Mouse (Mus musculus) right cerebral cortex, postnatal 10 days (tissue): ENCODE results near the gene Fcgrt.
"Not testable (repeated sequence)": the region's sequence is repeated elsewhere in the genome, so short reads cannot be mapped to it uniquely, and the experiment has no call there.

ENCODE experiments used
- DNase-seq, 2 experiments: peaks; one replicate each; pipeline ENCODE4 v3.0.0; 2021; ENCODE audit warnings: low spot score in 2 of 2

Gene Fcgrt

GRCm38 (mm10) chr7:45103652-45104180, at the start of gene Fcgrt:
Gene Fcgrt (minus strand): TSS chr7:45103851.
- DNase-seq = peak; percentile 74 to 80

DNA sequence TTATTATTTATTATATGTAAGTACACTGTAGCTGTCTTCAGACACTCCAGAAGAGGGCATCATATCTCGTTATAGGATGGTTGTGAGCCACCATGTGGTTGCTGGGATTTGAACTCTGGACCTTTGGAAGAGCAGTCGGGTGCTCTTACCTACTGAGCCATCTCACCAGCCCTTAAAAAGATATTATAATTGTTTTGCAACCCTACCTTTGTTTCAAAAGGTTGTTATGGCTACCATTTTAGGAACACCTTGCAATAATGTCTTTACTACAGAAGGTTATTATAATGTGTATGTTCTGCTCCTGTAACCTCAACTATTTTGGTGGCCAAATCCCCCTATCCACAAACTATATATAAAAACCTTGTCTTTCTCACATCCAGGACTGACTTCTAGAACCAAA, 49.4 kb upstream of the Fcgrt start:
- DNase-seq = not testable (repeated sequence)

- no peak for DNase-seq
Observed at GRCm38 (mm10) chr7:45151303-45151702, 47.7 kb upstream of the Fcgrt start.

DNA sequence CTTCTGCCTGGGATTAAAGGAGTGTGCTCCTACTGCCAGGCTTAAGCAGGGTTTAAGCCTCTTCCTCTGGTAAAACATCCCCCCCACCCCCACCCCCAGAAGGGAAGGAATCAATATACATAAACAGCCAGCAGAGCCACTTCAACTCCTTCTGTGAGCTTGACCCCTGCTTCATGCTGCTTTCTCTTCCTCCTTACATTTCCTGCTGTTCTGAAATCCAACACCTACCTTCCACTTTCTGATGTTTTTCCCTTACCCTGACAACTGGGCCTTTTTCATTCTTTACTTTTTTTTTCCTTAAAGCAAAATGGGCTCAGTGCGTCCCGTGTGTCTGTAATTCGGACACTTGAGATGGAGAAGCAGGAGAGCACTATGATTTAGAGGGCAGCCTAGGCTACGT, 46.7 kb upstream of the Fcgrt start:
- no peak for DNase-seq

GRCm38 (mm10) chr7:45149545-45149944, 45.9 kb upstream of the Fcgrt start:
- no peak for DNase-seq

DNA sequence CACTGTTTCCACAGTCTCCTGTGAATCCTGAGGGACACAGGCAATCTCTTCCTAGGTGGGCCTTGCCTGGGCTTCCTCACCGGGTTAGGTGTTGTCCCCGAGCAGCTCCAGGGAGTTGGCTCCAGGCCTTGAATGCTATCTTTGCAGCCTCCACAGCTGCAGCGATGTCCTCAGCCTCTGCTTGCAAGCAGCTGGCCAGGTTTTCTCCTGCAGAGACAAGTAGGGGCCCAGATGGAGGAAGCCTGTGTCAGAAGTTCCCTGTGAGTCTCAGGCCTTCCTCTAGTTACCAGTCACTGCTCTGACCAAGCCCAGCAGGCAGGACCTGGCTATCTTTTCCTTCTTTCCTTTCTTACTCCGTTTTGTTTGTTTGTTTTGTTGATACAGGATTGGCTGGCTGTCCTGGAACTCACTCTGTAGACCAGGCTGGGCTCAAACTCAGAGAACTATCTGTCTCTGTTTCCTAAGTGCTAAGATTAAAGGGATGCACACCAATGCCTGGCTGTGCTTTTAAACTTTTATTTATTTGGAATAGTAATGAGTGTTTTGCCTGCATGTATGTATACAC, 45.0 kb upstream of the Fcgrt start:
- DNase-seq = no peak

GRCm38 (mm10) chr7:45147899-45148298, 44.2 kb upstream of the Fcgrt start:
- no peak for DNase-seq

DNA sequence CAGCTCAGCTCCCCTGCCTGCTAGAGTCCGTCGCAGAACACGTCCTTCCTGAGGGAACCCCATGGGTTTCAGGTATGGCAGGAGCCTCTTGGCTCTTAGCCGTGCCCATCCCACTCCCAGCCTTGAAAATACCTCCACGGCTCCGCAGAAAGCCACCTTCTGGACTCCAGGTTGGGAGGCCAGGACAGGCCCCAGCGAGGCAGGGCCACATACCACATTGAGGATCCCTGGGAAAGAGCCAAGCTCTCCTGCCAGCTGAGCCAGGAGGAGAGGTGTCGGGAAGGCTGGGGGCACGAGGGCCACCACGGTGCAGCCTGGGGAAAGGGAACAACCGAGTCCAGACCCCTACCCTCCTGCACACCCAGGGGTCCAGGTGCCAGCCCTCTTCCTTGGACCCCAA, 43.6 kb upstream of the Fcgrt start:
- no peak for DNase-seq

- no peak for DNase-seq
Observed at GRCm38 (mm10) chr7:45145460-45145859, 41.8 kb upstream of the Fcgrt start.

DNA sequence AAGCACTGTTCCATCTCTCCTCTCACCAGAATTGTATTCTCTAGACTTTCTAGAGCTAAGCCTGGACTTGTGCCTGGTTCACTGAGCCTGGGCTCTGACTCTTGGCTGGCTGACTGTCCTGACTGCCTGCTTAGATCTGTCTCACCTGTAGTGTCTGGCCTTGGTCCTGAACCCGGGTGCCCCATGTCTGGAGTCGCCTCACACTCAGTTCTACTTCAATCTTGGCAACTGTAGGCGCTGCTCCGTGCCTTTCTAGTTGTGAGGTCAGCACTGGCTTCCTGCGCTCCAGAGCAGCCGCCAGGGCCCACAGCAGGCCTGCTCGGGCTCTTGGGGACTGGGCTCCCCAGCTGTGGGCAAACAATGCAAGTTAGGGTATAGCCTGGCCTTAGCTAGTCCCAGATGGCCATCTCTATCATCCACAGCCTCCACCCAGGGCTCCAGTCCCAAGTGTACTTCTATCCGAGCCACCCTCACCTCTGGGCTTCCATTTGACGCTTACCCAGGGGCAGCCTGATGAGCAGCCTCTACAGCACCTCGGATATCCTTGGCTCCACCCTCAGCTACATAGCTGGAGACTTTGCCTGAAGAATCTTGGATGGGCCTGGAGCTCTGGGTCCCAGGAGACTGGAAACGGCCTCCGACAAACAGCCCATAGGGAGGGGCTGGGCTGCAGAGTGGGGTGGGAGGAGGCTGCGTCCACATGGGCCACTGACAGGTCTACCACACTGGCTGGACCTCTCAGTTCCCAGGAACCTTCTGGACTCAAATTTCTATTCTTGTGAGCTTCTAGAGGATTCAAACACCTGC, 40.9 kb upstream of the Fcgrt start:
- no peak for DNase-seq

GRCm38 (mm10) chr7:45141914-45142313, 38.3 kb upstream of the Fcgrt start:
- no peak for DNase-seq

- no peak for DNase-seq
Observed at GRCm38 (mm10) chr7:45141319-45141718, 37.7 kb upstream of the Fcgrt start.

DNA sequence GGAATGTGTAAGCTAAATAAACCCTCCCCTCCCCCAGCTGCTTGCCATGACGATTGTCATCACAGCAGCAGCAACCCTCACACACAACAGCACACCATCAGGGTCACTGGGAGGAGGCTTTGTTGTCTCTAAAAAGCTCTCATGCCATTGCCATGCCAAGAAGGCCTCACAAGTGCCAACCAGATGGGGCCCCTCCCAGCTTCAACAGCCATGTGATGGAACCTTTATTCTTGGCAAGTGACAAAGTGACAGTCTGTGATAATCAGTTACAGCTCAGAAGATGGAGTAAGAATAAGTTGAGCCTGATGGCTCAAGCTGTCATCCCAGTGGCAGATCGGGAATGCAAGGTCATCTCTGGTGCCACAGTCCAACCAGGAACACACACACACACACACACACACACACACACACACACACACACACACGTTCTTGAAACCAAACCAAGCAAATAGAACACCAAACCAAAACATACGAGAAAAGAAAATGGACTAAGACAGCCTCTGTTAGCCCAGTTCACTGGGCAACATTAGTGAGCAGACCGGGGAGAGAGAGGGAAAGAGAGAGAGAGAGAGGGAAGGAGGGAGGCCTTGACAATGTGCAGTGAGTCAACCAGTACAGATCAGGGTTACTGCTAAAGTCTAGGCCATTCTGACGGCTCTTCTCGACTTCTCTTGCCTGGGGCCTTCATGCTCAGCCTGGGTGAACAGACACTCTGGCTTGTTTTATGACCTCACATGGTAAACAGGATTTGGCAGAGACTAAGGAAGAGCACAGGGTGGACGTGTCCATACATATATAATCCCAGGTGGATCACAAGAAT, 36.5 kb upstream of the Fcgrt start:
- no peak for DNase-seq

DNA sequence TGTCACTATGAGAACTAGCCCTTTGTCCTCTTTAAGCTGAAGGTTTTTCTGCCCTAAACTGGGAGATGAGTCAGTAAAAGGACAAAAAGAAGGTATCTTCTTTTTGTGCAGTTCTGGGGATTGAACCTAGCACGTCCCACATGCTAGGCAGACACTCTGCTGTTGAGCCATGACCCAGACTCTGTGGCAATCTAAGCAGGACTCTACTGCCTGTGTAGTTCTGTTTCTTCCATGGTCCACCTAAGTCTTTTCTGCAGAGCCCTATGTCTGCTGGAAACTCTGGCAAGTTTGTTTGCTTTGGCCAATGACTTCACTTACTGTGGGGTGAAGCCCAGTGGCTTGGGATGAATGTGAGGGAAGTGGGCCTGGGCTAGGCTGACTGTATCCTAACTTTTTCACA, 34.8 kb upstream of the Fcgrt start:
- no peak for DNase-seq

GRCm38 (mm10) chr7:45137171-45138006, 33.7 kb upstream of the Fcgrt start:
- DNase-seq = no peak

- DNase-seq = peak; percentile 88 to 90
Observed at GRCm38 (mm10) chr7:45135993-45136567, 32.4 kb upstream of the Fcgrt start, which contains the start of the genes Gm45713 and Flt3l. Gene Gm45713 (minus strand): TSS chr7:45136231. Gene Flt3l (minus strand): TSS chr7:45136432.

GRCm38 (mm10) chr7:45135370-45135769, 31.7 kb upstream of the Fcgrt start:
- DNase-seq = no peak

DNA sequence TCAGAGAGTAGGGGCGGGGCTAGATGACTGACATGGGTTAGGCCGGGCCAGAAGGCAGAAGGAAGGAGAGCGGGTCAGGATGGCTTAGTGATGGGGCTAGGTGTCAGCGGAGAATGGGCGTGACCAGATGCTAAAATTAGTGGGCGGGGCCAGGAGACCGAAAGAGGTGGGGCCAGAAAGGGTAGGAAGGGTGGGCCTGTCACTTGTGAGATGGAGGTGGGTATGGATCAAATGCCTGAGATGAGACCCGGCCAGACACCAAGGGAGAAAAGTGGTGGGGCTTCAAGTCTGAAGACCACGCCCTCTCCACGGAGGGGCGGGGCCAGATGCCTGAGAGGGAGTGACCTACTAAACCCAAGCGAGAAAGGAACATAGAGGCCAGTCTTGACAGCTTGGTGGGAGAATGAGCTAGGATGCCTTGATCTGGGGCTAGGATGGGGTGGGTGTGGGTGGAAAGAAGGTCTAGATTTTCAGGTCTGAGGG, 30.9 kb upstream of the Fcgrt start:
- DNase-seq = no peak

GRCm38 (mm10) chr7:45133446-45134159, 30.0 kb upstream of the Fcgrt start:
- no peak for DNase-seq

- no peak for DNase-seq
Observed at GRCm38 (mm10) chr7:45131850-45132249, 28.2 kb upstream of the Fcgrt start.
